Mouse (Mus musculus): ENCODE data around the gene Socs4. TPM values are rescaled to one million over a fixed set of nuclear protein-coding genes. Genes with fewer than 3 reads are reported as not detected.

Socs4 gene
- polyA plus RNA-seq (2012; rRNA removed): 1.1 and 1.6 TPM in 2 replicates

- Histone ChIP-seq H3K27ac (ENCODE audit: control insufficient read depth, insufficient read depth, low read depth, low read length) (peak within 1 kb of the TSS; percentile 86), H3K4me1 (ENCODE audit: control insufficient read depth, insufficient read depth, low read length) (no peaks in the 10 kb centered on the region), H3K36me3 (ENCODE audit: control insufficient read depth, insufficient read depth, low read length) (no peaks in the 10 kb centered on the region), H3K27me3 (ENCODE audit: control insufficient read depth, insufficient read depth, low read length) (no peaks in the 10 kb centered on the region), H3K4me3 (ENCODE audit: control insufficient read depth, low read depth, low read length) (peak within 1 kb of the TSS; percentile 95)
- TF ChIP-seq POLR2A (IDR thresholded peaks at IDR 0.05; ENCODE audit: control insufficient read depth, low read depth, low read length) (peak; percentile 70), CTCF (IDR thresholded peaks at IDR 0.05; ENCODE audit: control insufficient read depth, insufficient read depth, insufficient replicate concordance, low read depth, low read length) (peak; percentile 3; the same call in 1 of the 2 replicates)
Observed at GRCm38 (mm10) chr14:47276637-47277393, at the start of gene Socs4, which contains the start of gene Wdhd1. Gene Socs4 (plus strand): TSS chr14:47276931. Gene Wdhd1 (minus strand): TSS chr14:47276857.

GRCm38 (mm10) chr14:47229796-47230376 lies 46.8 kb upstream of the Socs4 start:
- TF ChIP-seq CTCF (IDR thresholded peaks at IDR 0.05; ENCODE audit: control insufficient read depth, insufficient read depth, insufficient replicate concordance, low read depth, low read length): no peak
- TF ChIP-seq POLR2A (IDR thresholded peaks at IDR 0.05; ENCODE audit: control insufficient read depth, low read depth, low read length): no peak
- no peak overlapping the region for H3K27ac ChIP-seq (ENCODE audit: control insufficient read depth, insufficient read depth, low read depth, low read length)
- no peak overlapping the region for H3K4me3 ChIP-seq (ENCODE audit: control insufficient read depth, low read depth, low read length)
- no peaks in the 10 kb centered on the region for H3K4me1 ChIP-seq (ENCODE audit: control insufficient read depth, insufficient read depth, low read length)
- H3K36me3 ChIP-seq (ENCODE audit: control insufficient read depth, insufficient read depth, low read length): no peaks in the 10 kb centered on the region
- H3K27me3 ChIP-seq (ENCODE audit: control insufficient read depth, insufficient read depth, low read length): no peaks in the 10 kb centered on the region

DNA sequence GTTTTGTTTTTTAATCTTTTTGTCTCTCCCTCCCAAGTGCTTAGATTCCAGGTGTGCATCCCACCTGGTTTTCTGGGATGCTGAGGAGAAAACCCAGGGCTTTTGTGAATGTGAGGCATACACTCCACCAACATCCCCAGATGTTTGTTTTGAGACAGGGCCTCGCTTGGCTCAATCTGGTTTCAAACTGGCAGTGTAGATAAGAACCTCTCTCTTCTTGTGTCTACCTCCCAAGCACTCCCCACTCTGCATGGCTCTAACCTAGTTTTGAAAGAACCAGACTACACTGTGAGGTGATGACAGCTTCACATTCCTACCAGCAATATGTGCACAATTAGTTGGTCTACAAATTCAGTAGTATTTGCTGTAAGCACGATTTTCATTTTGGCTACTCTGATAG lies 43.1 kb upstream of the Socs4 start:
- H3K27me3 ChIP-seq (ENCODE audit: control insufficient read depth, insufficient read depth, low read length): no peaks in the 10 kb centered on the region
- no peak overlapping the region for H3K4me3 ChIP-seq (ENCODE audit: control insufficient read depth, low read depth, low read length)
- H3K27ac ChIP-seq (ENCODE audit: control insufficient read depth, insufficient read depth, low read depth, low read length): no peak overlapping the region
- no peak for TF ChIP-seq CTCF (IDR thresholded peaks at IDR 0.05; ENCODE audit: control insufficient read depth, insufficient read depth, insufficient replicate concordance, low read depth, low read length)
- TF ChIP-seq POLR2A (IDR thresholded peaks at IDR 0.05; ENCODE audit: control insufficient read depth, low read depth, low read length): no peak
- H3K4me1 ChIP-seq (ENCODE audit: control insufficient read depth, insufficient read depth, low read length): no peaks in the 10 kb centered on the region
- H3K36me3 ChIP-seq (ENCODE audit: control insufficient read depth, insufficient read depth, low read length): no peaks in the 10 kb centered on the region

- Histone ChIP-seq H3K27ac (ENCODE audit: control insufficient read depth, insufficient read depth, low read depth, low read length) (no peak overlapping the region), H3K4me1 (ENCODE audit: control insufficient read depth, insufficient read depth, low read length) (no peaks in the 10 kb centered on the region), H3K36me3 (ENCODE audit: control insufficient read depth, insufficient read depth, low read length) (no peaks in the 10 kb centered on the region)
Observed at GRCm38 (mm10) chr14:47234032-47234431, 42.7 kb upstream of the Socs4 start.

GRCm38 (mm10) chr14:47234526-47235250 lies 42.0 kb upstream of the Socs4 start:
- Histone ChIP-seq H3K27ac (ENCODE audit: control insufficient read depth, insufficient read depth, low read depth, low read length) (no peak overlapping the region), H3K36me3 (ENCODE audit: control insufficient read depth, insufficient read depth, low read length) (no peaks in the 10 kb centered on the region), H3K4me1 (ENCODE audit: control insufficient read depth, insufficient read depth, low read length) (no peaks in the 10 kb centered on the region), H3K4me3 (ENCODE audit: control insufficient read depth, low read depth, low read length) (no peak overlapping the region), H3K27me3 (ENCODE audit: control insufficient read depth, insufficient read depth, low read length) (no peaks in the 10 kb centered on the region)
- no peak for TF ChIP-seq CTCF (IDR thresholded peaks at IDR 0.05; ENCODE audit: control insufficient read depth, insufficient read depth, insufficient replicate concordance, low read depth, low read length)
- no peak for TF ChIP-seq POLR2A (IDR thresholded peaks at IDR 0.05; ENCODE audit: control insufficient read depth, low read depth, low read length)

More at GRCm38 (mm10) chr14:47234032-47234431, 42.7 kb upstream of the Socs4 start:
- H3K27me3 ChIP-seq (ENCODE audit: control insufficient read depth, insufficient read depth, low read length): no peaks in the 10 kb centered on the region
- no peak overlapping the region for H3K4me3 ChIP-seq (ENCODE audit: control insufficient read depth, low read depth, low read length)
- TF ChIP-seq POLR2A (IDR thresholded peaks at IDR 0.05; ENCODE audit: control insufficient read depth, low read depth, low read length) (no peak), CTCF (IDR thresholded peaks at IDR 0.05; ENCODE audit: control insufficient read depth, insufficient read depth, insufficient replicate concordance, low read depth, low read length) (no peak)

- Histone ChIP-seq H3K27me3 (ENCODE audit: control insufficient read depth, insufficient read depth, low read length) (no peaks in the 10 kb centered on the region), H3K4me3 (ENCODE audit: control insufficient read depth, low read depth, low read length) (no peak overlapping the region), H3K27ac (ENCODE audit: control insufficient read depth, insufficient read depth, low read depth, low read length) (no peak overlapping the region), H3K36me3 (ENCODE audit: control insufficient read depth, insufficient read depth, low read length) (no peaks in the 10 kb centered on the region), H3K4me1 (ENCODE audit: control insufficient read depth, insufficient read depth, low read length) (no peaks in the 10 kb centered on the region)
- TF ChIP-seq CTCF (IDR thresholded peaks at IDR 0.05; ENCODE audit: control insufficient read depth, insufficient read depth, insufficient replicate concordance, low read depth, low read length): no peak
Observed at GRCm38 (mm10) chr14:47236491-47236890, 40.2 kb upstream of the Socs4 start.

- Histone ChIP-seq H3K4me3 (ENCODE audit: control insufficient read depth, low read depth, low read length) (no peak overlapping the region), H3K36me3 (ENCODE audit: control insufficient read depth, insufficient read depth, low read length) (no peaks in the 10 kb centered on the region), H3K4me1 (ENCODE audit: control insufficient read depth, insufficient read depth, low read length) (no peaks in the 10 kb centered on the region), H3K27ac (ENCODE audit: control insufficient read depth, insufficient read depth, low read depth, low read length) (no peak overlapping the region), H3K27me3 (ENCODE audit: control insufficient read depth, insufficient read depth, low read length) (no peaks in the 10 kb centered on the region)
- TF ChIP-seq CTCF (IDR thresholded peaks at IDR 0.05; ENCODE audit: control insufficient read depth, insufficient read depth, insufficient replicate concordance, low read depth, low read length): no peak
- no peak for TF ChIP-seq POLR2A (IDR thresholded peaks at IDR 0.05; ENCODE audit: control insufficient read depth, low read depth, low read length)
Observed at GRCm38 (mm10) chr14:47237286-47237685, 39.4 kb upstream of the Socs4 start.
